Mouse (Mus musculus): Measurements from ENCODE around the gene Gmpr2. TPM values are rescaled to one million over a fixed set of nuclear protein-coding genes. Genes with fewer than 3 reads are reported as not detected.

Gmpr2 gene
- 21.2 and 25.6 TPM in 2 replicates for polyA plus RNA-seq (2015; fragmentation: Nextera tagmentation; extraction: Ambion mirVana)

- no peaks in the 10 kb centered on the region for H3K27me3 ChIP-seq
- WGBS (ENCODE audit: insufficient replicate concordance), result under 1% methylated on average over 38 of the region's 38 CpGs
- peak; percentile 98 for ATAC-seq (ENCODE audit: insufficient read depth)
Observed at GRCm38 (mm10) chr14:55671833-55672740, at the start of gene Gmpr2, which contains the start of gene Nedd8. Gene Gmpr2 (plus strand): TSS chr14:55671941. Gene Nedd8 (minus strand): TSS chr14:55672124.

GRCm38 (mm10) chr14:55628077-55628827, 43.5 kb upstream of the Gmpr2 start:
- no peaks in the 10 kb centered on the region for H3K9me3 ChIP-seq (replicated peaks)
- ATAC-seq (ENCODE audit: insufficient read depth), result peak; percentile 52
- peaks cover 21% of the 10 kb centered on the region for H3K4me1 ChIP-seq (replicated peaks)
- H3K4me2 ChIP-seq, result no peak overlapping the region
- no peak overlapping the region for H3K27ac ChIP-seq (replicated peaks)
- no peak overlapping the region for H3K9ac ChIP-seq
- H3K36me3 ChIP-seq (replicated peaks), result peaks cover 89% of the 10 kb centered on the region
- no peak overlapping the region for H3K4me3 ChIP-seq (replicated peaks)
- 77% methylated on average over 27 of the region's 27 CpGs for WGBS (ENCODE audit: insufficient replicate concordance)
- H3K27me3 ChIP-seq, result no peaks in the 10 kb centered on the region

More at GRCm38 (mm10) chr14:55671833-55672740, at the start of gene Gmpr2, which contains the start of gene Nedd8:
- H3K9ac ChIP-seq, result peak within 1 kb of the TSS; percentile 76
- H3K9me3 ChIP-seq (replicated peaks), result no peaks in the 10 kb centered on the region
- H3K36me3 ChIP-seq (replicated peaks), result peaks cover 30% of the 10 kb centered on the region
- peaks cover 32% of the 10 kb centered on the region for H3K4me1 ChIP-seq (replicated peaks)
- H3K4me2 ChIP-seq, result peak within 1 kb of the TSS; percentile 75
- H3K27ac ChIP-seq (replicated peaks), result peak within 1 kb of the TSS; percentile 88
- H3K4me3 ChIP-seq (replicated peaks), result peak within 1 kb of the TSS; percentile 79

- peaks cover 100% of the 10 kb centered on the region for H3K36me3 ChIP-seq (replicated peaks)
- H3K9me3 ChIP-seq (replicated peaks), result no peaks in the 10 kb centered on the region
- H3K4me3 ChIP-seq (replicated peaks), result no peak overlapping the region
- H3K27me3 ChIP-seq, result no peaks in the 10 kb centered on the region
- H3K9ac ChIP-seq, result no peak overlapping the region
- 34% methylated on average over 5 of the region's 5 CpGs for WGBS (ENCODE audit: insufficient replicate concordance)
- no peak overlapping the region for H3K27ac ChIP-seq (replicated peaks)
- no peak for ATAC-seq (ENCODE audit: insufficient read depth)
- H3K4me1 ChIP-seq (replicated peaks), result peaks cover 21% of the 10 kb centered on the region
- no peak overlapping the region for H3K4me2 ChIP-seq
Observed at GRCm38 (mm10) chr14:55629312-55629711, 42.4 kb upstream of the Gmpr2 start.

GRCm38 (mm10) chr14:55634874-55635522, 36.7 kb upstream of the Gmpr2 start:
- peak overlapping the region; percentile 97 for H3K4me2 ChIP-seq
- ATAC-seq (ENCODE audit: insufficient read depth), result peak; percentile 38
- H3K36me3 ChIP-seq (replicated peaks), result peaks cover 84% of the 10 kb centered on the region
- H3K4me3 ChIP-seq (replicated peaks), result peak overlapping the region; percentile 67
- peaks cover 26% of the 10 kb centered on the region for H3K4me1 ChIP-seq (replicated peaks)
- peak overlapping the region; percentile 58 for H3K9ac ChIP-seq
- H3K9me3 ChIP-seq (replicated peaks), result no peaks in the 10 kb centered on the region
- no peaks in the 10 kb centered on the region for H3K27me3 ChIP-seq
- 4% methylated on average over 23 of the region's 23 CpGs for WGBS (ENCODE audit: insufficient replicate concordance)
- H3K27ac ChIP-seq (replicated peaks), result peak overlapping the region; percentile 65; the same call in 1 of the 2 replicates

- ATAC-seq (ENCODE audit: insufficient read depth), result peak; percentile 78
- H3K9ac ChIP-seq, result peak within 1 kb of the TSS; percentile 58
- WGBS (ENCODE audit: insufficient replicate concordance), result under 1% methylated on average over 33 of the region's 33 CpGs
- H3K27ac ChIP-seq (replicated peaks), result peak within 1 kb of the TSS; percentile 65
- H3K4me3 ChIP-seq (replicated peaks), result peak within 1 kb of the TSS; percentile 67
- H3K36me3 ChIP-seq (replicated peaks), result peaks cover 84% of the 10 kb centered on the region
- H3K4me1 ChIP-seq (replicated peaks), result peaks cover 30% of the 10 kb centered on the region
- peak within 1 kb of the TSS; percentile 97 for H3K4me2 ChIP-seq
- H3K27me3 ChIP-seq, result no peaks in the 10 kb centered on the region
- no peaks in the 10 kb centered on the region for H3K9me3 ChIP-seq (replicated peaks)
Observed at GRCm38 (mm10) chr14:55635523-55636007, 36.2 kb upstream of the Gmpr2 start, which contains the start of gene Ipo4. Gene Ipo4 (minus strand): TSS chr14:55635957.

- no peak within 1 kb of the TSS for H3K4me3 ChIP-seq (replicated peaks)
- H3K4me2 ChIP-seq, result no peak within 1 kb of the TSS
- peaks cover 75% of the 10 kb centered on the region for H3K36me3 ChIP-seq (replicated peaks)
- no peak for ATAC-seq (ENCODE audit: insufficient read depth)
- no peaks in the 10 kb centered on the region for H3K27me3 ChIP-seq
- H3K9ac ChIP-seq, result no peak within 1 kb of the TSS
- no peak within 1 kb of the TSS for H3K27ac ChIP-seq (replicated peaks)
- H3K4me1 ChIP-seq (replicated peaks), result peaks cover 50% of the 10 kb centered on the region
- WGBS (ENCODE audit: insufficient replicate concordance), result 89% methylated on average over 9 of the region's 9 CpGs
- no peaks in the 10 kb centered on the region for H3K9me3 ChIP-seq (replicated peaks)
Observed at GRCm38 (mm10) chr14:55637795-55638194, 33.9 kb upstream of the Gmpr2 start, which contains the start of gene Gm49378. Gene Gm49378 (minus strand): TSS chr14:55637895.

- Histone ChIP-seq H3K27me3 (no peaks in the 10 kb centered on the region), H3K4me2 (no peak overlapping the region), H3K27ac (replicated peaks) (no peak overlapping the region), H3K9ac (no peak overlapping the region), H3K4me1 (replicated peaks) (peaks cover 55% of the 10 kb centered on the region), H3K36me3 (replicated peaks) (peaks cover 60% of the 10 kb centered on the region), H3K9me3 (replicated peaks) (no peaks in the 10 kb centered on the region), H3K4me3 (replicated peaks) (no peak overlapping the region)
- 90% methylated on average over 14 of the region's 14 CpGs for WGBS (ENCODE audit: insufficient replicate concordance)
- ATAC-seq (ENCODE audit: insufficient read depth), result no peak
Observed at GRCm38 (mm10) chr14:55640816-55641215, 30.9 kb upstream of the Gmpr2 start.

GRCm38 (mm10) chr14:55641291-55641690, 30.4 kb upstream of the Gmpr2 start:
- Histone ChIP-seq H3K36me3 (replicated peaks) (peaks cover 62% of the 10 kb centered on the region), H3K4me1 (replicated peaks) (peaks cover 54% of the 10 kb centered on the region), H3K4me2 (peak overlapping the region; percentile 90; the same call in 1 of the 2 replicates)

GRCm38 (mm10) chr14:55642679-55643059, 29.1 kb upstream of the Gmpr2 start:
- H3K9me3 ChIP-seq (replicated peaks), result no peaks in the 10 kb centered on the region

More at GRCm38 (mm10) chr14:55641291-55641690, 30.4 kb upstream of the Gmpr2 start:
- no peak overlapping the region for H3K27ac ChIP-seq (replicated peaks)
- no peak for ATAC-seq (ENCODE audit: insufficient read depth)
- H3K4me3 ChIP-seq (replicated peaks), result peak overlapping the region; percentile 96; the same call in 1 of the 2 replicates
- no peaks in the 10 kb centered on the region for H3K9me3 ChIP-seq (replicated peaks)
- H3K27me3 ChIP-seq, result no peaks in the 10 kb centered on the region
- WGBS (ENCODE audit: insufficient replicate concordance), result 84% methylated on average over 13 of the region's 13 CpGs
- H3K9ac ChIP-seq, result no peak overlapping the region

More at GRCm38 (mm10) chr14:55642679-55643059, 29.1 kb upstream of the Gmpr2 start:
- Histone ChIP-seq H3K36me3 (replicated peaks) (peaks cover 57% of the 10 kb centered on the region), H3K4me3 (replicated peaks) (peak overlapping the region; percentile 96), H3K27ac (replicated peaks) (peak overlapping the region; percentile 91), H3K4me2 (peak overlapping the region; percentile 90), H3K9ac (peak overlapping the region; percentile 97), H3K27me3 (no peaks in the 10 kb centered on the region), H3K4me1 (replicated peaks) (peaks cover 62% of the 10 kb centered on the region)
- no peak; the same call in 1 of the 2 replicates for ATAC-seq (ENCODE audit: insufficient read depth)
- 19% methylated on average over 8 of the region's 8 CpGs for WGBS (ENCODE audit: insufficient replicate concordance)

Measured in liver, embryonic 15.5 days (tissue).